ENCODE assay signal across 7 mouse cellular contexts in the genomic region with DNA sequence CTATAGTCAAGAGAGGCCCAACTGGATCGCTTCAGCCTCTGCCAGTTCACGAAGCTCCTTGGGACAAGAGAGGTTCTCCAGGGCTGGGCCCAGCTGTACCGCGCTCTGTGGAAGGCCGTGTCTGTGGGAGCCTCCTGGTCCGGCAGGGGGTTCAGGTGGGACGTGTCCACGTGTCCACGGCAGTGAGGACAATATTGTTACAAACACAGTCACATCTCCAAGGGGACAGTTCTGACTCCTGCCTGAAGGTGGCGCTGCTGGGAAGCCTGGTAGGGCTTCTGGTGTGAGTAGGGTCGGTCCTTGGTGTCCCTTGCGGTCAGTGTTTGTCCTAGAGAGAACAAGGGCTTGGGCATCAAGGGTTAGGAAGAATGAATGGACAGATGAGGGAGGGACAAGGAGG. TPM values are rescaled to one million over a fixed set of nuclear protein-coding genes. Genes with fewer than 3 reads are reported as not detected.
DNase-seq lines count a peak whose midpoint lies in the region; ATAC-seq and TF ChIP-seq lines count a peak whose summit lies in the region.

No protein-coding gene starts in this region.

- no peaks in the 10 kb centered on the region for H3K9me3 ChIP-seq in hindbrain, embryonic 10.5 days
- no peaks in the 10 kb centered on the region for H3K9me3 ChIP-seq in hindbrain, embryonic 12.5 days (replicated peaks)
- no peaks in the 10 kb centered on the region for H3K9me3 ChIP-seq in E14TG2a.4 (ENCODE audit: low read length)
- no peaks in the 10 kb centered on the region for H3K9me3 ChIP-seq in lung, postnatal 0 days (ENCODE audit: low read length)

- H3K36me3 ChIP-seq in hindbrain, embryonic 10.5 days, result peaks cover 69% of the 10 kb centered on the region
- peaks cover 57% of the 10 kb centered on the region for H3K36me3 ChIP-seq in hindbrain, embryonic 12.5 days
- peaks cover 10% of the 10 kb centered on the region; the same call in 1 of the 2 replicates for H3K36me3 ChIP-seq in E14TG2a.4 (ENCODE audit: insufficient read depth, low read length)
- H3K36me3 ChIP-seq in lung, postnatal 0 days (ENCODE audit: insufficient read depth, low read length), result peaks cover 6% of the 10 kb centered on the region; the same call in 1 of the 2 replicates

- ATAC-seq in hindbrain, embryonic 12.5 days (ENCODE audit: low FRiP score), result no peak
- ATAC-seq in lung, postnatal 0 days, result no peak
- ATAC-seq in activated CD4-positive, CD25-positive, alpha-beta regulatory T cell, adult 4 months, result no peak

- TF ChIP-seq EP300 in lung, postnatal 0 days (IDR thresholded peaks at IDR 0.05), result no peak

- WGBS in hindbrain, embryonic 10.5 days, result 91% methylated on average over 12 of the region's 12 CpGs
- 89% methylated on average over 12 of the region's 12 CpGs for WGBS in hindbrain, embryonic 12.5 days
- WGBS in lung, postnatal 0 days, result 87% methylated on average over 12 of the region's 12 CpGs

- no peaks in the 10 kb centered on the region for H3K27me3 ChIP-seq in hindbrain, embryonic 10.5 days (ENCODE audit: insufficient read depth, poor library complexity, severe bottlenecking)
- no peaks in the 10 kb centered on the region for H3K27me3 ChIP-seq in hindbrain, embryonic 12.5 days
- no peaks in the 10 kb centered on the region for H3K27me3 ChIP-seq in E14TG2a.4 (ENCODE audit: insufficient read depth, low read length)
- H3K27me3 ChIP-seq in lung, postnatal 0 days (replicated peaks; ENCODE audit: insufficient read depth, low read length), result no peaks in the 10 kb centered on the region

- no peak overlapping the region for H3K4me3 ChIP-seq in hindbrain, embryonic 10.5 days
- no peak overlapping the region for H3K4me3 ChIP-seq in hindbrain, embryonic 12.5 days
- H3K4me3 ChIP-seq in E14TG2a.4 (replicated peaks; ENCODE audit: low read length), result no peak overlapping the region; the same call in 1 of the 2 replicates
- no peak overlapping the region for H3K4me3 ChIP-seq in lung, postnatal 0 days (ENCODE audit: low read depth, low read length)

- peak; percentile 90 for TF ChIP-seq CTCF in E14TG2a.4 (conservative IDR thresholded peaks at IDR 0.05; ENCODE audit: low read length)
- TF ChIP-seq CTCF in lung, postnatal 0 days (IDR thresholded peaks at IDR 0.05), result peak; percentile 71

- H3K27ac ChIP-seq in hindbrain, embryonic 10.5 days, result no peak overlapping the region
- no peak overlapping the region for H3K27ac ChIP-seq in hindbrain, embryonic 12.5 days
- no peak overlapping the region for H3K27ac ChIP-seq in lung, postnatal 0 days (ENCODE audit: low read length)

- peaks cover 14% of the 10 kb centered on the region for H3K4me1 ChIP-seq in hindbrain, embryonic 10.5 days (replicated peaks)
- peaks cover 3% of the 10 kb centered on the region; the same call in 1 of the 2 replicates for H3K4me1 ChIP-seq in hindbrain, embryonic 12.5 days
- H3K4me1 ChIP-seq in E14TG2a.4 (replicated peaks; ENCODE audit: low read depth, low read length), result peaks cover 61% of the 10 kb centered on the region
- 0 out of 2 replicates have a peak, but pooled peaks cover 2% of the 10 kb centered on the region for H3K4me1 ChIP-seq in lung, postnatal 0 days (ENCODE audit: insufficient read depth, low read depth, low read length)

- DNase-seq in hindbrain, embryonic 10.5 days (ENCODE audit: low spot score), result peak; percentile 38
- peak; percentile 49 for DNase-seq in 3T3-L1 (ENCODE audit: low read depth, low spot score)
- DNase-seq in lung, postnatal 0 days (ENCODE audit: low spot score), result no peak
- DNase-seq in urinary bladder, postnatal 14 days (ENCODE audit: low spot score), result no peak

- no peak overlapping the region for H3K9ac ChIP-seq in hindbrain, embryonic 12.5 days
- no peak overlapping the region for H3K9ac ChIP-seq in lung, postnatal 0 days (replicated peaks; ENCODE audit: low read depth)

- no peak overlapping the region for H3K4me2 ChIP-seq in hindbrain, embryonic 12.5 days (replicated peaks)
- no peak overlapping the region for H3K4me2 ChIP-seq in lung, postnatal 0 days (replicated peaks; ENCODE audit: low read depth, low read length)

RNA-seq across cellular contexts. Expression of a gene that starts 33.9 kb away (rescaled TPM):
- polyA plus RNA-seq in hindbrain, embryonic 10.5 days (2016; fragmentation: Nextera tagmentation; extraction: Ambion mirVana), result 84.8 and 91.6 TPM in 2 replicates
- polyA plus RNA-seq in hindbrain, embryonic 12.5 days (2016; fragmentation: Nextera tagmentation; extraction: Ambion mirVana), result 95.9 and 99.9 TPM in 2 replicates
- polyA plus RNA-seq in lung, postnatal 0 days (2015; fragmentation: Nextera tagmentation; extraction: Ambion mirVana), result 31.9 and 36.1 TPM in 2 replicates
- polyA plus RNA-seq in activated CD4-positive, CD25-positive, alpha-beta regulatory T cell, adult 4 months (2017; shearing (Covaris generic)), result 1 to 10 TPM; 7.5 to 7.9 TPM

Comparison
In these comparisons a context has a peak if more than half of its experiments do, and no peak if none do; other contexts are left out.
1. DNase-seq: peak in hindbrain, embryonic 10.5 days (single experiment) and 3T3-L1 (single experiment); none in lung, postnatal 0 days (single experiment) and urinary bladder, postnatal 14 days (single experiment).